Mouse (Mus musculus) left cerebral cortex, adult 9 months (tissue): Measurements from ENCODE around the gene Gpr152.

ENCODE experiments used
- DNase-seq, 2 experiments: peaks; one replicate each; pipeline ENCODE4 v3.0.0; 2022; ENCODE audit warnings: low spot score in 2 of 2

The Gpr152 gene

DNA sequence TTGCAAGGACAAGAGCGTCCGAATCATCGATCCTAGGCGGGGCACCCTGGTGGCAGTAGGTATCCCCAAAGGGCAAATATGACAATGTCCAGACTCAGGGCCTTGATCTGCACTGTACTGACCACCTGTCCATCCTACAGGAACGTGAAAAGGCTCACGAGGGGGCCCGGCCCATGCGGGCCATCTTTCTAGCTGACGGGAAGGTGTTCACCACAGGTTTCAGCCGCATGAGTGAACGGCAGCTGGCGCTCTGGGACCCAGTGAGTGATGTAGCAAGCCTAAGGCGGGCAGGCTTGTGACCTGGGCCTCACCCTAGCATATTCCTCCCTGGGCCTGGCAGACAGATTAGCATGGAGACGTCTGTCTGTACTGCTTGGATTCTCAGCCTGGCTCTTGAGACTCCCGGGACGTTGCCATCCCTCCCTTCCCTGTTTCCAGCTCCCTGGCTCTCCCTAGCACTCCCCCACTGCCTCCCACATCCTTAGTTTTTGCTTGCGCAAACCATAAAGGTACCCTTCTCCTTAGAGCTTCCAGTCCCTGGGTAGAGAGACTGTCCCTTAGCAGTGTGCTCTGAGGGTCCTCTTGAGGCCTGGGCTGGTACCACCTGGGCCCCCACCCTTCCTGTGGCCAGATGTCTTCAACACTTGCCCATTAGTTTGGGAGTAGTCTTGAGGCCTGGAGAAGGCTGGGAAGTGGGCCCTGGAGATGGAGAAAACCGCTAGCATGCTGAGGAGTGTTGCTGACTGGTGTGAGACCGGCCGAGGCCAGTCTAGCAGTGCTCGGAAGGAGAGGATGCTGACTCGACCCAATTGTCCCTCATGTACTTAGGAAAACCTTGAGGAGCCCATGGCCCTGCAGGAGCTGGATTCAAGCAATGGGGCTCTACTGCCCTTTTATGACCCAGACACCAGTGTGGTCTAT lies 11.2 kb downstream of the Gpr152 start:
- DNase-seq, result no peak

DNA sequence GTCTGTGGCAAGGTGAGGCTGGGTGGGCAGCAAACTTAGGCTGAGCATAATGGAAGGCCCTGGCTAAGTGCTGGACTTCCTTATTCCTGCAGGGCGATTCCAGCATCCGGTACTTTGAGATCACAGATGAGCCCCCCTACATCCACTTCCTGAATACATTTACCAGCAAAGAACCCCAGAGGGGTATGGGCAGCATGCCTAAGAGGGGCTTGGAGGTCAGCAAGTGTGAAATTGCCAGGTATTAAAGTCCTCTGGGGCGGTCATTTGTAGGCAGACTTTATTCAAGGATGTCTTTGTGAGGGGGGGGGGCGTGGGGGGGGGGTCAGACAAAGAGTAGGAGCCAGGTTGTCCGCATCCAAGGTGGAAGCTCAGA lies 11.9 kb downstream of the Gpr152 start:
- DNase-seq, result no peak

GRCm38 (mm10) chr19:4151898-4152297 lies 12.3 kb downstream of the Gpr152 start:
- no peak for DNase-seq

- no peak for DNase-seq
These were observed 13.1 kb downstream of the Gpr152 start for GRCm38 (mm10) chr19:4152445-4153231.

- no peak for DNase-seq
These were observed 13.7 kb downstream of the Gpr152 start, which contains the start of gene Ptprcap for GRCm38 (mm10) chr19:4153232-4153654. Gene Ptprcap (plus strand): TSS chr19:4153604.

GRCm38 (mm10) chr19:4154437-4155222 lies 15.0 kb downstream of the Gpr152 start:
- no peak for DNase-seq

- DNase-seq, result no peak
These were observed 15.9 kb downstream of the Gpr152 start for GRCm38 (mm10) chr19:4155223-4156072.

DNA sequence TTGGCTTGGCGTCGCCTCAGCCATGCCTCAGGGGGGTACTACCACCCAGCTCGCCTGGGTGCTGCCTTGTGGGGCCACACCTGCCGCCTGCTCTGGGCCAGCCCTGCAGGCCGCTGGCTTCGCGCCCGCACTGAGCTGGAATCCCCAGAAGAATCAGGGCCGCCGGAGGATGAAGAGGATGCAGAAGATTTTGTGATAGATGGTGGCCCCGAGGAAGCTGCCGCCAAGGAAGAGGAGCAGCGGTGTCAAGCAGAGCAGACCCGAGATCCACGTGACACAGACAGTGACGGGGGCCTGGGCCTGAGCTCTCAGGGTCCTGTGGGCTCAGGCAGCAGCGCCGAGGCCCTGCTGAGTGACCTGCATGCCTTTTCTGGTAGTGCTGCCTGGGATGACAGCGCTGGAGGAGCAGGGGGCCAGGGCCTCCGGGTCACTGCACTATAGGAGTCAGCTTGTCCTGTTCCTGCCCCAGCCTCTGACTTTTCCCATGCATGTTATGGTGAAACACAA lies 16.5 kb downstream of the Gpr152 start:
- no peak for DNase-seq

GRCm38 (mm10) chr19:4156771-4157170 lies 17.2 kb downstream of the Gpr152 start:
- DNase-seq, result no peak

DNA sequence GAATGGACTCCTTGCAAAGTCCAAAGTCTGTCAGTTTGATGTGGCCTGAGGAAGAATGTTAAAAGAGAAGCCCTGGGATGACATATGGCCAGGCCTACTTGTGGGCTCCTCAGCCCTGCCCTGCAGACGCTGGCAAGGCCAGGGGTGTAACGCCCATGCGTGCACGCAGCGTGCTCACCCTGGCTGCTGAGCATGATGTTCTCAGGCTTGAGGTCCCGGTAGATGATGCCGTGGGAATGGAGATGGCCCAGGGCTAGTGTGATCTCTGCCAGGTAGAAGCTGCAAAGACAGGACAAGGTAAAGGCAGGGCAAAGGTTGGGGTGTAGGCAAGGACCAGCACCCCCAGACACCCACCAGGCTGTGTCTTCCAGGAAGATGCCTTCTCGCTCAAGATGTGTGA lies 19.5 kb downstream of the Gpr152 start:
- DNase-seq, result no peak

DNA sequence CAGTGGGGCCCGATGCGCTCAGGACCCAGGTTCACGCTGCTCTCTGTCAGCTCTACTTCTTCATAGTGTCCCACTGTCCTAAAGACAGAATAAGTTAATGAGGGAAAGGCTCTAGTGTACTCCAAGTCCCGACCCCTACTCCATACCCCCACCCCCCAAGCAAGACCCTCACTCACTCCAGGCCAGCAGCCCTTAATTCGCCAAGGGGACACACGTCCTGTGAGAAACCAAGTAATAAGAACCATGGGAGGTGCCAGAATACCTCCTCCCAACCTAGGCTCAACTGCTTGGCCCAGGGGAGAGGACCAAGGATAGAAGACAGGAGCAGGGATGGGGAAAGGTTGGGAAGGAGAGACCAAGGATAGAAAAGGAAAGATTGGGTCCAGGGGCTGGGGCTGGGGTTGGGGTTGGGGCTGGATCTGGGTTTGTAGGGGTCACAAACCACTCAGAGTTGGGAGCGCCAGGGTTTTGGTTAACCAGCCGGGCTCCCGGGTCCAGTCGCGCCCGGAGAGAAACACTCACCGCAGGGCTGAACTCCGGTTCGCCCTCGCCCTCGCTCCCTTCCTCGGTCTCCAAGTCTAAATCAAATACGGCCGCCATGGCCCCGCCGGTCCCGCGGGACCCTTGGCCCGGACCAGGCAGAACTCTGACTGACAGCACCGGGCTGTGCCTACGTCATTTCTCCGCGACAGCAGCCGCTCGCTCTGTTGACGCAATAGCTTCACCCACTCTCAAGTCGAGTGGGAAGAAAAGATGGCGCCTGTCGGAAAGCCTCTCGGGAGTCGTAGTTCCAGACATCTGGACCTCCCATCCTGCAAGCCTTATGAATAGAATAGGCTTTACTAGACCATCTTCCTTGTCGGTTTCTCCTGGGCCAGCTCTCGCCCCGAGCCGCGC lies 23.3 kb downstream of the Gpr152 start, which contains the start of gene Rps6kb2:
Rps6kb2 (minus strand) TSS at position 709 of the 897 bp plus-strand sequence.
- DNase-seq, result peak; percentile 94 to 98

GRCm38 (mm10) chr19:4163543-4163887 lies 23.9 kb downstream of the Gpr152 start:
- DNase-seq, result no peak

- no peak for DNase-seq
These were observed 24.5 kb downstream of the Gpr152 start for GRCm38 (mm10) chr19:4164100-4164499.

GRCm38 (mm10) chr19:4164721-4165120 lies 25.1 kb downstream of the Gpr152 start:
- DNase-seq, result no peak

DNA sequence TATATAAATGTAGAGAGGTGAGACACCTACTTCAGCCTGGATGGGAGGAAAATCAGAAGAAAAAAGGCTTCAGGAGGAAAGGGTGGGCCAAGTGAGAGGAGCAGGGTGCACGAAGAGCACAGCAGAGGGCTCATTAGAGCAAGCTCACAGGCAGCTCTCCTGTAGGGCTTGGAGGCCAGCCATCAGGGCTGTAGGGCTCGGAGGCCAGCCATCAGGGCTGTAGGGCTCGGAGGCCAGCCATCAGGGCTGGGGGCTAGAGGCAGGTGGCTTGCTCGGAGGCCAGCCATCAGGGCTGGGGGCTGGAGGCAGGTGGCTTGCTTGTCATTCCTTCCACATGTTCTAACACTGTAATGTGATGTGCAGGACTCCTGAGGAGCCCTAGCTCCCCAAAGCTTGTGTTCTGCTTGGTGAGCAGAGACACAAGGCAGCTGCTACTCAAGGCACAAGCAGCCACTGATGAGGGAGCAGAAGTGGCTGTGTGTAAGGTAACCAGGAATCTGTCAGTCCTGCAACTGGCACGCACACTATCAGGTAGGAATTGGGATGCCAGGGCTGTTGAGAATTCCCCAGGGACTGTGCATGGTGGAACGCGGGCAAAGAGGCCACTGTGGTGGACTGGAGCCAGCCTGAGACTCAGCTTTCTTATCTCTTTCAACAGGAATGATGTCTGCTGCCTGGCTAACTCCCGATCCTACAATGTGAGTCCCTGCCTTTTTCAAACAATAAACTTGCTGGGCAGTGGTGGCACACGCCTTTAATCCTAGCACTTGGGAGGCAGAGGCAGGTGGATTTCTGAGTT lies 27.3 kb downstream of the Gpr152 start:
- no peak for DNase-seq

DNA sequence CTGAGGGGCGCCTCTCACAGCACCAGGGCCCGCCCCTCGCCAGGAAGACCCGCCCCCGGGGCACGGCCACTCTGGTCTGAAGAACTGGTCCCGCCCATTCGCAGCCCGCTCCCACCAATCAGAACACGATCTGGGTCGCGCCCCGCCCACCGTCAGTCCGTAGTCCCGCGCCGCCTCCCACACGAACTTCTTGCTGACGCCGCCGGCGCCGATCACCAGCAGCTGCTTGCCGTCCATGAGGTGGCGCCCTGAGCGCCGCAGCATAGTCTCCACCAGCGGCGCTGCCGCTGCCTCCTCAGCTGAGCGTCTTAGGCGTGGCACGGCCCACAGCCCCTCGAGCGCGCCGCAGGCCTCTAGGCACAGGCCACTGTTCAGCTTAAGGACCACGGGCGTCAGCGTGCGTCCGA lies 29.8 kb downstream of the Gpr152 start:
- DNase-seq, result peak; percentile 98 to 100

DNA sequence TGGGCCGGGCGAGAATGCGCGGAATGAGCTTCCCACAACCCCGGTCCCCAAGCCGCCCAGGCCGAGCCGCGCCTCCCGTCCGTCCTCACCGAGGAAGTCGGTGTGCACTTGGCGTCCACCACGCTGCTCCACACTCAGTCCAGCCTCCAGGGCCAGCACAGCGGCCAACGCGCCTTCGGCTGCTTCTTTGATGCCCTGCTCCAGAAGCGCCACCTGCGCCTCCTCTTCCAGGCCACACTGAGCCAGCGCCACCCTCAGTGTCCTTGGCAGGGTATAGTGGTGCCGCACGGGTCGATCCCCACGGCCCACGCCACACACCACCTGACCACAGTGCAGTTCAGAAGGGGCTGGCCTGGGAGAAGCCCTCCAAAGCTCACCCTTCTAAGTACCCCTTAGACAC lies 30.2 kb downstream of the Gpr152 start:
- no peak for DNase-seq

DNA sequence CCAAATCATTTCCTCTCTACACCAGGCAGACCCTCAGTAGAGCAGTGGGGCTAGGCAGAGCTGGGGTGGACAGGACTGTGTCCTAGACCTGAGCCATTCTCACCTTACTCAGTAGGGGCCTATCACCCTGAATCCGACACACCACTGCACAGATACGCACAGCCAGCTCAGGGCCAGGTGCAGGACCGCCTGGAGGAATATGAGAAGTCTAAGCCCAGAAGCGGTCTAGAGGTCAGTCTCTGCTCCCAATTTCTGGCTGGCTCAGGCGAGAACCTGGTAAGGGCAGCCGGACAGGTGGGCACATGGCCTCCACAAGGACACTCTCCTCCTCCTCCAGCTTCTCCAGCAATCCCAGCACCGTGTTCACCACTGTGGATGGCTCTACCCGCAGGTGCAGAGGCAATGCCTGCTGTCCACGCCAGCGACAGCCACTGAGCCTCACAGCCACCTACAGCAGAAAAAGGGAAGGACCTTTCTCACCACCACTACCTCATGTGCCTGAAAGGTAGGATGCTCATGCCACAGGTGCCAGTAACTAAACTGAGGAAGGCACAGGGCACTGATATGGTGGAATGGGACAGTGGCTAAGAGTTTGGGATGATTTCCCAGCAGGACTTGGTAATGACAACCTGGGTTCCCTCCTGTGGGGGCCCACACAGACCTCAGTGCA lies 31.3 kb downstream of the Gpr152 start:
- no peak for DNase-seq
